Mouse (Mus musculus) forebrain, embryonic 10.5 days (tissue): ENCODE data around the gene Nod1. TPM values are rescaled to one million over a fixed set of nuclear protein-coding genes. Genes with fewer than 3 reads are reported as not detected.
A peak's percentile ranks its signal among the peaks of the same experiment; 100 is the strongest.

Experiments
- DNase-seq: peaks from one replicate; pipeline ENCODE4 v3.0.0-alpha.2; 2017; ENCODE audit warnings: low spot score; ENCODE audit errors: extremely low spot score
- H3K27ac ChIP-seq: fragments of 300-500 bp; sonication (generic); 2 replicates; pipeline ENCODE4 v1.5.1; 2016; ENCODE audit warnings: mild to moderate bottlenecking
- H3K27me3 ChIP-seq: fragments of 300-500 bp; sonication (generic); 2 replicates; pipeline ENCODE4 v1.6.1; 2016; ENCODE audit warnings: mild to moderate bottlenecking; ENCODE audit not compliant: poor library complexity, severe bottlenecking
- H3K36me3 ChIP-seq: fragments of 300-500 bp; sonication (generic); replicated peaks from 2 replicates; pipeline ENCODE4 v1.6.1; 2016; ENCODE audit warnings: mild to moderate bottlenecking, moderate library complexity
- H3K4me1 ChIP-seq: fragments of 300-500 bp; sonication (generic); 2 replicates; pipeline ENCODE4 v1.6.1; 2016
- H3K4me3 ChIP-seq: fragments of 300-500 bp; sonication (generic); 2 replicates; pipeline ENCODE4 v1.5.1; 2016; ENCODE audit warnings: mild to moderate bottlenecking, moderate library complexity
- H3K9me3 ChIP-seq: fragments of 300-500 bp; sonication (generic); 2 replicates; pipeline ENCODE4 v1.6.1; 2016; ENCODE audit warnings: mild to moderate bottlenecking, moderate library complexity
- WGBS: fragments of 180-500 bp; shearing (Covaris S2); methylation state at CpG from one replicate; pipeline ENCODE4 v1.1.7; 2016; 5-methylcytosine and 5-hydroxymethylcytosine counted together
- polyA plus RNA-seq: library from polyadenylated mRNA; unstranded; fragments of >200 nt; fragmentation: Nextera tagmentation; extraction: Ambion mirVana; gene quantifications from 2 replicates; pipeline ENCODE4 v1.2.1, GENCODE M21; 2016

Nod1 gene
- polyA plus RNA-seq, 1 experiment from 2014 or later: 1.2 TPM

GRCm38 (mm10) chr6:54932526-54932925 is 39.9 kb downstream of the Nod1 start:
- H3K9me3 ChIP-seq: no peaks in the 10 kb centered on the region
- DNase-seq: no peak
- no peaks in the 10 kb centered on the region for H3K4me1 ChIP-seq
- 89% methylated on average over 12 of the region's 12 CpGs for WGBS
- H3K27me3 ChIP-seq: no peaks in the 10 kb centered on the region
- H3K36me3 ChIP-seq: no peaks in the 10 kb centered on the region
- H3K27ac ChIP-seq: no peak overlapping the region
- H3K4me3 ChIP-seq: no peak overlapping the region

- Histone ChIP-seq H3K27me3 (no peaks in the 10 kb centered on the region), H3K36me3 (no peaks in the 10 kb centered on the region), H3K9me3 (no peaks in the 10 kb centered on the region), H3K27ac (no peak overlapping the region), H3K4me1 (no peaks in the 10 kb centered on the region), H3K4me3 (no peak overlapping the region)
- WGBS: 87% methylated on average over 4 of the region's 4 CpGs
- no peak for DNase-seq
Measured at GRCm38 (mm10) chr6:54931641-54932040, 40.8 kb downstream of the Nod1 start.

- no peaks in the 10 kb centered on the region for H3K36me3 ChIP-seq
- no peak for DNase-seq
- H3K9me3 ChIP-seq: no peaks in the 10 kb centered on the region
- H3K4me1 ChIP-seq: peaks cover 6% of the 10 kb centered on the region; the same call in 1 of the 2 replicates
- no peaks in the 10 kb centered on the region for H3K27me3 ChIP-seq
- WGBS: 93% methylated on average over 6 of the region's 6 CpGs
- H3K27ac ChIP-seq: no peak overlapping the region
- no peak overlapping the region for H3K4me3 ChIP-seq
Measured at GRCm38 (mm10) chr6:54927946-54928345, 44.5 kb downstream of the Nod1 start.

GRCm38 (mm10) chr6:54926899-54927298 is 45.5 kb downstream of the Nod1 start:
- H3K4me1 ChIP-seq: peaks cover 6% of the 10 kb centered on the region; the same call in 1 of the 2 replicates
- H3K4me3 ChIP-seq: no peak overlapping the region
- H3K9me3 ChIP-seq: no peaks in the 10 kb centered on the region
- H3K36me3 ChIP-seq: no peaks in the 10 kb centered on the region
- DNase-seq: no peak
- H3K27ac ChIP-seq: no peak overlapping the region
- WGBS: 82% methylated on average over 2 of the region's 2 CpGs
- no peaks in the 10 kb centered on the region for H3K27me3 ChIP-seq

GRCm38 (mm10) chr6:54925736-54926440 is 46.5 kb downstream of the Nod1 start:
- Histone ChIP-seq H3K4me3 (no peak overlapping the region), H3K9me3 (no peaks in the 10 kb centered on the region), H3K27ac (no peak overlapping the region), H3K27me3 (no peaks in the 10 kb centered on the region), H3K4me1 (peaks cover 6% of the 10 kb centered on the region; the same call in 1 of the 2 replicates), H3K36me3 (no peaks in the 10 kb centered on the region)
- whole genome bisulfite sequencing: 69% methylated on average over 7 of the region's 7 CpGs
- DNase-seq: no peak

- Histone ChIP-seq H3K27ac (no peak overlapping the region), H3K9me3 (no peaks in the 10 kb centered on the region), H3K27me3 (no peaks in the 10 kb centered on the region), H3K4me3 (no peak overlapping the region), H3K4me1 (peaks cover 6% of the 10 kb centered on the region; the same call in 1 of the 2 replicates), H3K36me3 (no peaks in the 10 kb centered on the region)
- WGBS: 91% methylated on average over 16 of the region's 16 CpGs
- no peak for DNase-seq
Measured at GRCm38 (mm10) chr6:54924538-54924937, 47.9 kb downstream of the Nod1 start.

GRCm38 (mm10) chr6:54918521-54918920 is 53.9 kb downstream of the Nod1 start:
- 89% methylated on average over 5 of the region's 5 CpGs for WGBS
- Histone ChIP-seq H3K27me3 (no peaks in the 10 kb centered on the region), H3K27ac (no peak overlapping the region), H3K9me3 (no peaks in the 10 kb centered on the region), H3K36me3 (no peaks in the 10 kb centered on the region), H3K4me3 (no peak overlapping the region), H3K4me1 (no peaks in the 10 kb centered on the region)
- DNase-seq: no peak

GRCm38 (mm10) chr6:54917523-54917922 is 54.9 kb downstream of the Nod1 start:
- Histone ChIP-seq H3K4me3 (no peak overlapping the region), H3K4me1 (no peaks in the 10 kb centered on the region), H3K9me3 (no peaks in the 10 kb centered on the region), H3K27ac (no peak overlapping the region), H3K36me3 (no peaks in the 10 kb centered on the region), H3K27me3 (no peaks in the 10 kb centered on the region)
- 56% methylated on average over 4 of the region's 4 CpGs for WGBS
- peak; percentile 17 for DNase-seq

- no peaks in the 10 kb centered on the region for H3K36me3 ChIP-seq
- H3K27me3 ChIP-seq: no peaks in the 10 kb centered on the region
- H3K9me3 ChIP-seq: no peaks in the 10 kb centered on the region
- 83% methylated on average over 4 of the region's 4 CpGs for WGBS
- no peak overlapping the region for H3K4me3 ChIP-seq
- no peak overlapping the region for H3K27ac ChIP-seq
- no peaks in the 10 kb centered on the region for H3K4me1 ChIP-seq
- no peak for DNase-seq
Measured at GRCm38 (mm10) chr6:54916941-54917340, 55.5 kb downstream of the Nod1 start.

- Histone ChIP-seq H3K36me3 (no peaks in the 10 kb centered on the region), H3K9me3 (no peaks in the 10 kb centered on the region), H3K27ac (no peak overlapping the region), H3K4me3 (no peak overlapping the region), H3K4me1 (no peaks in the 10 kb centered on the region), H3K27me3 (no peaks in the 10 kb centered on the region)
- DNase-seq: peak; percentile 5
- 79% methylated on average over 4 of the region's 4 CpGs for whole genome bisulfite sequencing
Measured at GRCm38 (mm10) chr6:54916163-54916562, 56.2 kb downstream of the Nod1 start.

GRCm38 (mm10) chr6:54914977-54915376 is 57.4 kb downstream of the Nod1 start:
- no peak for DNase-seq
- 85% methylated on average over 4 of the region's 4 CpGs for WGBS
- Histone ChIP-seq H3K4me3 (no peak overlapping the region), H3K27ac (no peak overlapping the region), H3K4me1 (no peaks in the 10 kb centered on the region), H3K27me3 (no peaks in the 10 kb centered on the region), H3K36me3 (no peaks in the 10 kb centered on the region), H3K9me3 (no peaks in the 10 kb centered on the region)

GRCm38 (mm10) chr6:54906053-54907040 is 66.1 kb downstream of the Nod1 start:
- DNase-seq: no peak
- WGBS: 90% methylated on average over 10 of the region's 10 CpGs
- H3K27ac ChIP-seq: no peak overlapping the region
- H3K4me1 ChIP-seq: no peaks in the 10 kb centered on the region
- H3K27me3 ChIP-seq: no peaks in the 10 kb centered on the region
- no peaks in the 10 kb centered on the region for H3K9me3 ChIP-seq
- no peak overlapping the region for H3K4me3 ChIP-seq
- H3K36me3 ChIP-seq: no peaks in the 10 kb centered on the region

- no peaks in the 10 kb centered on the region for H3K27me3 ChIP-seq
- DNase-seq: no peak
- WGBS: 95% methylated on average over 2 of the region's 2 CpGs
- no peaks in the 10 kb centered on the region for H3K9me3 ChIP-seq
- H3K4me1 ChIP-seq: no peaks in the 10 kb centered on the region
- H3K36me3 ChIP-seq: no peaks in the 10 kb centered on the region
- no peak overlapping the region for H3K27ac ChIP-seq
- no peak overlapping the region for H3K4me3 ChIP-seq
Measured at GRCm38 (mm10) chr6:54902547-54902946, 69.9 kb downstream of the Nod1 start.
